Mouse (Mus musculus): ENCODE data around the gene Tectb. TPM values are rescaled to one million over a fixed set of nuclear protein-coding genes. Genes with fewer than 3 reads are reported as not detected.

Gene Tectb
- not detected for polyA plus RNA-seq (2014; fragmentation: Illumina TruSeq; extraction: RNeasy Lipid Tissue Mini Kit (QIAGEN cat#74804))

DNA sequence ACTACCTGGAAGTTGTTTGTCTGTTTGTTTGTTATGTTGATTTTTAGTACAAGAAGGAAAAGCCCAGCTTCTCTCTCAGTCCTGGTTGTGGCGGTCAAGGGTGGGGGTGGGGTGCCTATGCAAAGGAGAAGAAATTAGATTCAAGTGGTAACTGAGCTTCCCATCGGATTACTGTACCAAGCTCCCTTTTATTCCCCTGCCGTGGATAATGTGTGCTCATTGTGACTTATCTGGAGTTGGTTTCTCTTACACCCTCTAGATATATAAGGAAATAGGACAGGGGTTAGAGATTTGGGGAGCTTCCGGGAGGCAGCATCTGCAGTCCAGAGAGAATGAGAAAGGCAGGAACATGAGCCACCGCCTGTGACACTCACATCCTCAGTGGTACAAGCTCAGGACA lies at the start of gene Tectb:
Gene Tectb (plus strand): TSS at position 301 of the 400 bp plus-strand sequence.

DNA sequence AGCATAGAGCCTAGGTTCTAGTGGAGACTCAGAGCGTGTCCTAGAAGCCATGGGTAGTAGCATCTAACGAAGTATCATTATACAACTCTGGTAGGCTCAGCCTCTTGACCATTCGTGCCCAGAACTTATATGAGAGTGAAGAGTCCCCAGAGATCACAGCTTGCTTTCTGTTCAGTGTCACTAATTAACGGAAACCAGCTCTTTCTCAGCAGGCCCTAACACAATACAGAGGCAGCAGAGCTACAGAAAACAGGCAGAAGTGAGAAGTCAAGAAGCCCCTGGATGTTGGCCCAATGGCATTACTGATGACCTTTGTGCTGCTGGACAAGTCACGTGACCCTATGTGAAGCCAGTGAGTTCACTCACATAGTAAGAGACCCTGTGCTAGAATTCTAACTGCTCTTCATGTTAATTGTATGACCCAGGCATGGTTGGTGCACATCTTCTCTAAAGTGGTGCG lies 60.7 kb downstream of the Tectb start, which contains the start of gene Gucy2g:
Gene Gucy2g (minus strand): TSS at position 51 of the 460 bp plus-strand sequence.

Other genes with a start within 250 kb of the Tectb start
- gene Gpam, start 53.5 kb upstream of the Tectb start, polyA plus RNA-seq (2014; fragmentation: Illumina TruSeq; extraction: RNeasy Lipid Tissue Mini Kit (QIAGEN cat#74804)) = 149 TPM
- gene Gucy2g, start 60.5 kb downstream of the Tectb start, polyA plus RNA-seq (2014; fragmentation: Illumina TruSeq; extraction: RNeasy Lipid Tissue Mini Kit (QIAGEN cat#74804)) = 0.23 TPM
- gene Acsl5, start 71.2 kb downstream of the Tectb start, polyA plus RNA-seq (2014; fragmentation: Illumina TruSeq; extraction: RNeasy Lipid Tissue Mini Kit (QIAGEN cat#74804)) = 109 TPM
- 81.2 TPM for gene Zdhhc6, start 135.3 kb downstream of the Tectb start, polyA plus RNA-seq (2014; fragmentation: Illumina TruSeq; extraction: RNeasy Lipid Tissue Mini Kit (QIAGEN cat#74804))
- 28.3 TPM for gene Vti1a, start 135.6 kb downstream of the Tectb start, polyA plus RNA-seq (2014; fragmentation: Illumina TruSeq; extraction: RNeasy Lipid Tissue Mini Kit (QIAGEN cat#74804))